Mouse (Mus musculus): ENCODE measurements around the gene Crtam.

The Crtam gene

DNA sequence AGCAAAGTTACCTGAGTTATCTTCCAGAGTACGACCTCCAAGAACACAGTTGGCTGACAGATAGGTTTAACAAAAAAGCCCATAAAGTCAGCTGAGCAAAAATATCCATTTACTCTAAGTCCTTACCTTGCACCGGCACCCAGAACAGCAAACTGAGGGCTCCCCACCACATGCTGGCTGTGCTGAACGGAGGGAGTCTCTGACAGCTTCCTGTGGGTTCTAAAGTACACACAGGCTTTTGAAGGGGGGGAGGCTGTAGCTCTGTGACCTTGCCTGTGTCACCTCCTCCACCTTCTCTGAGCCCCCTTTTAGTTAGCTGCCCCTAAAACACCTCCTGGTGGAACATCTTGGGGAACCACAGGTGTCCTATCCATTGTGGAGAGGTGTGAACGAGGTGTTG is at the start of gene Crtam:
TSS of gene Crtam (minus strand) at position 214 of the 400 bp plus-strand sequence.
- DNase-seq: no peak

DNA sequence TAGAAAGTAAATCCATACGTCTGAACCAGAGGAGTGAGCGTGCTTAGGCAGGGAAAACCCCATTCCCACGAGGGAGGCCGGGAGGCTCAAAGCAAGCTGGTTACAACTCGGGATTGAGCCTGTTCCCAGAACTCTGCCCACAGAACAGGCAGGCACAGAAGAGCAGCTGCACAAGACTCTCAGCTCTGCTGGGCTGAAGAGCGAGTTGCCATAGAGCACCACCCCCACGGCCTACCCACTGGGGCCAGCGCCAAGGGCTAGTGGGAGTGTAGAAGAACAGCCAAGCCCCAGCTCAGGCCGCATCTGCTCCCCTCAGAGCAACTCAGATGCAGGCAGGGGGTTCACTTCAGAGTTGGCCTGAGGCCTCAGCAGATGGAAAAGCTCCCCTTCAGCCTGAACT is 49.7 kb upstream of the Crtam start:
- DNase-seq: peak; percentile 81

DNA sequence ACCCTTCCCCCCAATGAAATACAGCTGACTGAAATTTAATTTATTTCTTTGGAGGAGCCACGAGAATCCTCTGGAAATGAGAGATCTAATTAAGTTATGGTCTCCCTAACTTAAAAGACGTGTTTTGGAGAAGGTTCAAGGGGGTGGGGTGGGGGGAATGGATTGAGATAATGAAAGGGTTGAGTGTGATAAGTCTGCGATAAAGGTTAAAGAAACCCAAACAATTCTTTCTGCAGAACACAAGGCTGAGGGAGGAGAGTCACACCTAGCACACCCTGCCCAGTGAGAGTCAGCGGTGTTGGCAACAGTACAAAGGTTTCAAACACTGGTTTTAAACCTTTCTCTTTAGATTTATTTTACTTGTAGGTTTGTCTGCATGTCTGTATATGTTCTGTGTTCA is 49.0 kb upstream of the Crtam start:
- DNase-seq: no peak

DNA sequence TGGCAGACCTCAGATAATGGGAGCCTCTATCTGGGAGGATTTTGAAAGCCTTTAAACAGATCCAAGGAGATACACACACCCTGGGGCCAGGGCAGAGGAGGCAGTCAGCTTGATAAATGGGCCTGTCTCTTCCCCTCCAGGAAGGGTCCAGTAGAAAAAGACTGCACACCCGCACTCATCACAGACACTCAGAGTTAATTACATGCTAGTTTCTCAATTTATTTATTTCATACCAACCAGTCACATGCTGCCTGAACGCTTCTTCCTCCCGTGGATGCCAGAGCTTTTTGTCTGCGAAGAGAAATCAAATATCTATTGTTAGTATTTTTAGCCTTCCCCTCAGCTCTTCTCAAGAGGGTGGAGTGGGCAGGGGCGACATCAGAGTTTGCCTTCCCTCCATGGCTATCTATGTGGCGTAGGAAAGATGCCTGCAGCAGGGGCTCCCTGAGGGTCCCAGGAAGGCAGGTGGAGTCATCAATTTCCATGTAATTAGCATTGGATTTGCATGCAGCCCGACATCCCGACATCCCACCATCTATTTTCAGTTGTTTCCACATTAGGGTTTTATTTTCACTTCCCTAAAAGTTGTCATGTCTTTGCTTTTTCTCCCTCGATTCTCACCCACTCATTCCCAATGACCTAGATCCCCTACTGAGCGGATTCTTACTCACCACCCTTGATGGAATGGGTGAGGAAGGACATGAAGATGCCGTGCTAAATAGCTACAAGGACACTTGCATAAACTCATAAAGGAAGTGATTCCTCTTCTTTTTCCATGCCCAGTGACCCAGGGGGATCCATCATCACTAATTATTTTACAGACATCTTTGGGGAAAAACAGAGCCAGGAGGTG is 46.9 kb upstream of the Crtam start:
- DNase-seq: no peak

DNA sequence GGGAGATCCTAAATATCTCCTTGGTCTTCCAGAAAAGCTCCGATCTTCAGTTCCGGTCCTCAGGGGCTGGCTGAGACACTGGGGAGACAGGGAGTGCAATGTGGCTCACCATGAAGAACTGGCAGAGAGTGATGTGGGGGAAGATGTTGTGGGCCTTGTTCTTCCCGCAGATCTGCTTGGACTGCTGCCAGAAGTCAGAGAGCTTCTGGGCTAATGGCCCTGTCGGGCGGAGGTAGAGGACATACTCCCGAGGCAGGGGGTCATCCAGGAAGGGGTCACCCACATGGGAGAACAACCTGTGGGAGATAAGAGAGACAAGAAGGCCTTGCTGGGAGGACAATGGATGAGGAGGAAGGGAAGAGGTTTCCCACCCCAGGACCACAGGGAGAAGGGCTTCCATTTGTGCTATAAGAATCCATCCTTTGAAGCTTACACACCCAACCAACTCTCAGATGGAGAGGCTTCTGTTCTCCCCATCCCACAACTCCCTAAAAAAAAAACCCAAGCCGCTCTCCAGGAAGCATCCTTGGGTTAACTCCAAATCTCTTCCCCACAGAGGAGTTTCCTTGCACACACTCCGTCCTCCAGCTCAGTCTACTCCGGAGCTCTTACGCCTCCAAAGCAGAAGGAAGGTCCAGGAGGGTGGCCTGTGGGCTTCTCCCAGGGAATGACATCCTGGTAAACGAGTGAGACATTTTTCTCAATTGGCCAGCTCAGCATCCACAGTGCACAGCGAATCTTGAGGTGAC is 46.1 kb upstream of the Crtam start:
- no peak for DNase-seq

DNA sequence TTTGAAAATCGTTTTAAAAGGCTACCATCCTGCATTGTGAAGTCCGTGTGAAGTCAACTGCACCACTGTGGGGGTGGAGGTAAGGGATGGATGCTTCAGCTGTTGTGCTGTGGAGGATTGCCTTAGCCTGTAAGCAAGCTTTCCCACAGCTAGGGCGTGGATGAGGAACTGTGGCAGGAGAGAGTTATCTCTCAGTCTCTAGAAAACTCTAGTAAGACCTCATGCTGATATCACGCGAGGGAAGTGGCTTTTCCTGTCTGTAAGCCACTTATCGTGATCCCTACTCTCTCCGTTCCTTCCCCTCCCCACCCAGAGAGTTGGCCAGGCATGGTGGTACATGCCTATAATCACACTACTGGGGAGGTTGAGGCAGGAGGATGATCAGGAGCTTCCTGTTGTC is 44.9 kb upstream of the Crtam start:
- DNase-seq: no peak

DNA sequence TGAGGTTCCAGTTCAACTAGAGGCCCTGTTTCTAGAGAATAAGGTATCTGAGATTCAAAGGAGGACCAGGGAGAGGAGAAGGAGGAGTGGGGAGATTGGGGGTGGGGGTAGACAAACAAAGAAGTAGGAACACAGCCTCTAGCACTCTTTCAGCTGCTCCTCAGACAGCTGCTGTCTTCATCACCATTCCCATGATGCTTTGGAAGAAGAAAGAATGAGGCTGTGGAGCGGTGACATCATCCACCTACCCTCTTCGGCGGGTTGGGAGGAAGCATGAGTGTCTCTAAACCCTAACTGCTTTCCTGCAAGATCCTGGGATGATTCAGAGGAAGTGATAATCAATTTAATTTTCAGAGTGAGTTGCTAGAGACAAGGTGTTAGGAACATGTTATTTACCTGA is 44.4 kb upstream of the Crtam start:
- DNase-seq: no peak

DNA sequence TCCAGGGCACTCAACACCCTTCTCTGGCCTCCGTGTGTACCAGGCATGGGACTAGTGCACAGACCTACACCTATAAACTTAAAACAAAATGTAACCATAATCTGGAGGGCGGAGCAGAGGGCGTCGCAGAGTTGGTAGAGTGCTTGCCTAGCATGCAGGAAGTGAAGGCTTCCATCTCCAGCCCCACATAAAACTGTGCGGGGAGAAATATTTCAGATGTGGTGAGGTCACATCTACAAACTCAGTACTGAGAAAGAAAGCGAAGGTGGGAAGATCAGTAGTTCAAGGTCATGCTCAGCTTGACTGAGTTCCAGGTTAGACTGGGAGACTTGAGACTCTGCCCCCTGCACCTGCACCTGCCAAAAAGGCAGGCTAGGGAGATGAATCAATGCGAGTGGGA is 43.8 kb upstream of the Crtam start:
- no peak for DNase-seq

DNA sequence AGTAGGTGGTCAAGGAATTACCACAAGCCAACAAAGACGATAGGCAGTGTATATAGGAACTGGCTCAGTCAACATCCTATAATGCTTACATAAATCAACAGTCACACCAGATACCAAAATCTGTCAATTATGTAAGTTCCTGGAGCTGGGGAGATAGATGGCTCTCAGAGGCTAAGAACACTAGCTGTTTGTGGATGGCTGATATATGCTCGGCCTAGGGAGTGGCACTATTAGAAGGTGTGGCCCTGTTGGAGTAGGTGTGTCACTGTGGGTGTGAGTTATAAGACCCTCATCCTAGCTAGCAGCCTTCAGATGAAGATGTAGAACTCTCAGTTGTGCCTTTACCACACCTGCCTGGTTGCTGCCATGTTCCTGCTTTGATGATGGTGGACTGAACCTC is 43.2 kb upstream of the Crtam start:
- no peak for DNase-seq

DNA sequence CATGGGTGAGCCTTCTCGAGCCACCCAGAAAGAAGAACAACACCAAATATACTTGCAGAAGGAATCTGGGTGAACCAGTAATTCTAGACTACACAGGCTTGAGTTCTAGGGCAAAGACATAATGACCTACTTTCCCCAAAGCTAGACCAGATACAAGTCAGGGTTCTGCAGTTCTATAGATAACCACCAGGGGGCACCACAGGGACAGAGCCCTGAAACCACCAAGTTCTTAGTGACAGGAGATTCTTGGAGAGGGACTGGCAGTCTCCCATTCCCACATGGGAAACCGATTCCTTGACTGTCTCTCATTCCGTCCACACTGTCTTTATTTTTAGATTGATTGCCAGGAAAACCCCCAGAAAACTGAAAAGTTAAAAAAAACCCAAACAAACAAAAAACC is 40.2 kb upstream of the Crtam start:
- peak; percentile 96 for DNase-seq

DNA sequence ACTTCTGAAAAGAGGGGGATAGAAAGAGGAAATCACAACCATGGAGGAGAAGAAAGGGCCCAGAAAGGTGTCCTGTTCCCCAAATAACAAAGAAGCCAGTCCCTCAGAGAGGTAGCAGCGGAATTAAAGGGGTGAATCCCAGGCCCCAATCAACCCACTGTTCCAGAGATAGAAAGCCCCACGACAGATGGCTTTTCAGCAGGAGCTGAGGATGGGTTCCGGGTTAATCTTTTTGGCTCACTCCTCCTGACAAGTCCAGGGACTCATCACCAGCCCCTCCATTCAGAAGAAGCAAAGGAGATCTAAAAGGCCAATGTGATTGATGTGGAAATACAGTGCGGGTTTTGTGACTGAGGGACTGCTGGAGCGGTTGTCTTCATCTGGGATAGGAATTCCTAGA is 39.2 kb upstream of the Crtam start:
- peak; percentile 60 for DNase-seq

DNA sequence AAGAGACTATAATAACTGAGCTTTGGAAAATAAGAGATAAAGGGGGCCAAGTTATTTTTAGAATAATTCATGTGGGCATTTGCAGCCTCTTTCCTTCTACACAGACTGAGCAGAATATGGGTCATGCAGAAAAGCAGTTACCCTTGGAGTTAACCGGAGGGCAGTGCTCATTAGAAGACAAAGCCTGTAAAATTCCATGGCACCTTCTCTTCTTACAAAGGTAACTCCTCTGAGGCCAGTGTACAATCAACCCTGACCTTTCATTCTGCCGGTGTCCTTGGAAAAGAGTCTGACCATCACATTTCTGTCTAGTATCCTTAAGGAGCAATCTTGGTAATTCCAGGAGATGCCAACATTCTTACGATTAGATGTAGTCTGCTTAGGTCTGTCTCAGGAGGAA is 37.0 kb upstream of the Crtam start:
- DNase-seq: no peak

DNA sequence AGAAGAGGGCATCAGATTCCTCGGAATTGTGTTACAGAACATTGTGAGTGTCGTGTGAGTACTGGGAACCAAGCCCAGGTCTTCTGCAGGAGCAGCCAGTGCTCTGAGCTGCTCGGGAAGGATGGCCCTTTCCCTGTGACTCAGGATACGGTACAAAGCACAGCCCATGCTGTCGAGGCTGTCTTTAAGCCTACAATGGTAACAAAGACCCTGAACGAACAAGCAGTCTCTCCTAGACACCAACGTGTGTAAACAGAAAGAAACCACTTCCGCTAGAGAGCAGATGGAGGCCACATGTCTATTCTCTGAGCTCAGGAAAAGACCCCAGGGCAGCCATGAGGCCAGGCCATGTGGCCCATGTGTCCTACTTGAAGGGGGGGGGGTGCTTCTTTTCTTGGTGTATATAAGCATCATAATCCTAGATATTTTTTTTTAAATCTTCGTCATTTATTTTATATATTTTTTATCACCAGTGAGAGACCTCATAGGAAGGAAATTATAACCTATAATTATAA is 33.8 kb upstream of the Crtam start:
- no peak for DNase-seq

DNA sequence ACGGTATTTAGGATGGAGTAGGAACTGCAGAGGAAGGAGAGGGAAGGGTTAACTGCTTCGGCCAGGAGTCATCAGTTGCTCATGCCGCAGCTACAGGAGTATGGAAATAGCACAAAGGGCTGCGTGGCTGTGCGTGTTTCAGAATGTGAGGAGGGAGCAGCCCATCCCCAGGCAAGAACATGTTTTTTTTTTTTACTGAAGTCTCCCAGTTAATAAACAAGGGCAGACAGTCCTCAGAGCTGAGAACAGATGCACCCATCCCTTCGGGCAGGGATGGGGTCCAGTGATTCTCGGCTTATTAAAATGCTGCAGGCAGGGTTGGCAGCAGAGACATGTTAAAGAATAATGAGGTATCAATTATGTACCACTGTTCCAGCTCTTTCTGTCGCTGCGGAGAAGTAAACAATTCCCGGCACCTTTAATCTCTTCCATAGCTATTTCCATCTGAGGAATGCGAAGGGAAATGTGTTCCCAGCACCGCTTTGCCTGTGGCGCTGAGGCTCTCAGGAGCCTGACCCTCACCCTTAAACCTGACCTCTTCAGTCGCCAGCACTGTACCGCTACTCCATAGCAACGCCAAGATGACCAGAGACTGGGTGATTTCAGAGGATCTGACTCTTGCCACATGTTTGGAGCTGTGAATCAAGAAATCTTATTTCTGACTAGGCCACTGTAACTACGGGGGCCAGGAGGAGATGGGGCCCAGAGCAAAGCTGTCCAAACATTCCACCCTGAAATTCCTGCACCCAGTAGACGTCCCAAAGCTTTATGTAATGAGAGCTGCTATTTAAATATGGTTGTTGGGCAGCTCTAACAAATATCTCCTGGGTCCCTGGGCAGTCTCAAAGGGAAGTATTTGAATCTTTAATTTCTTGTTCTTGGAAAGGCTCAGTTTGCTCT is 27.4 kb upstream of the Crtam start:
- no peak for DNase-seq

DNA sequence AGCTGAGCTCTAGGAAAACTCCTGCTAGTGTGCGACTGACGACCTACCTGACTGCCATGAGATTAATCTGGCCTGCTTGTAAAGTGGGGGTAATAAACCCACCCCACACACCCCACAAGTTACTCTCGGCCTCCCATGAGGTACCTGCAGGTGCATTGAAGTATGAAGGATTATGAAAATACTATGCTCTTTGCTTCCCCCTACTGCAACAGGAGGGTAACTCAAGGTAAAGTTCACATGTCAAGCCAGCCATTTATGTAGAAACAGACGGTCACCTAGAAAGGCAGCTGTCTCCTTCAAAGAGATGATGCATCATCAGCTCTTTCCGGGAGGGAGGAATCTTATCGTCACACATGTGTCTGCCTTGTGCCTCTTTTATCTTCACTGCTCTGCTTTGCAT is 25.4 kb upstream of the Crtam start:
- DNase-seq: no peak

DNA sequence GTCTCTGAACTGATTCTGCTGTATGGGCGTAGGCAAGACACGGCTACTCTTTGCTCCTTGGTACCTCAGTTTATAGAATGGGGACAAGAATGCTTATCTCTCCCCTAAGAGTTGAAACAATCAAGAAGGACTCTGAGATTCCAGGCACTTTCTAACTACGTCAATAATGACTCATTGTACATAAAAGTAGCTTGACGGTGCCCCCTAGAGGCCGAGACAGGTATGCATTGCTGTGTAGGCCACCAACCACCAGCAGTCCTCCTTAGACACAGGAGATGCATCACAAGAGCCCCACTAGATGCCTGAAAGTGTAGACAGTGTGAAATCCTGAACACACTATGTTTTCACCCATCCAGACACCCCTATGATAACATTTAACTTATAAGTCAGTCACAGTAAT is 24.0 kb upstream of the Crtam start:
- peak; percentile 62 for DNase-seq

DNA sequence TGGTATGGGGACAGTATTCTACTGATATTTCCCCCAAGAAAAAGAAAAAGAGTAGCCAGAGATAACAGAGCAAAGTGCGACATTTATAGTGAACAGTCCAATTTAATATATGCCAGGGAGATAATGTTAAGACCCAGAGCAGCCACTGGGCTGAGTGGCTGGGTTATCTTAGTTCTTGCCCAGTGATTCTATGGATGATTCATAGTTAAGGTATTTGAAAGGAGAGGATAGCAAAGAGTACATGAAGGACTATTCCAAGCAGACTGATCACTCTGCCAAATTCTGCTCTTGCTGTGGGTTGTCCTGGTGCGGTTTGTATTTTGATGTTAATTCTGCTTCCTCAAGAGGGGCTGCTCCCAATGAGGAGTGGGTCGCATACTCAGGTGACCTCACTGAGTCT is 17.3 kb upstream of the Crtam start:
- no peak for DNase-seq

DNA sequence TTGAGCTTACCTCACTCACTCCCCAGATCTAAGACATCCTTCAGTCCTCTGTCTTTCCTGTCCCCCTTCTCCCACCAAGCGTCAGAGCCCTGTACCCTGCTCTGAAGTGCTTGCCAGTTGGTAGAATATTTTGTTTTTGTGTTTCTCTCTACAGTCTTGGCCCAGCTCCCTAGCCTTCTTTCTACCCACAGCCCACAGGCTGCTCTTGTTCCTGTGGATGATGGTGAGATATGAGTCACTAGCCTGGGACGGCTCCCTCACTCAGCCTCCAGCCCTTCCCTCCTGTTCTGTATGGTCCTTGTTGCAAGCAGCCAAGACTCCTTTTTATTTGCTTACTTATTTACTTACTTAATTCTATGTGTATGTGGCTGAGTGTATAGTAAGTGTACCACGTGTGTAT is 16.1 kb upstream of the Crtam start:
- no peak for DNase-seq

DNA sequence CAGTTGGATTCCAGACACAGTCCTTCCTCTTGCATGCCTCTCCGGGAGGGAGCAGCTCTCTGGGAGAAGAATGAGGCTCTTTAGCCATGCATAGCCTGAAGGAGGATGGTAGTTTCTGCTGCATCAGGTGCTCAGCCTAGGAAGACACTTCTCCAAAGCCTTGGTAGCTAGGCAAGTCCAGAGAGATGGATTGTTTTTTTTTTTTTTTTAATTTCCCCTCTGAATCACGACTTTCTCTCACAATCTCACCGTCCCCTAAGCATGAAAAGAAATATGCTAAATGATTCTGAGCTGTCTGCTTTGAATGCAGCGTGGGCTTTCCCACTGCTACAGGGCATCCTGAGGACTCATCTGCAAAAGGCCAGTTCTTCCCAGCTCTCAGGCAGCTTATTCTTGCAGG is 10.1 kb upstream of the Crtam start:
- DNase-seq: no peak

DNA sequence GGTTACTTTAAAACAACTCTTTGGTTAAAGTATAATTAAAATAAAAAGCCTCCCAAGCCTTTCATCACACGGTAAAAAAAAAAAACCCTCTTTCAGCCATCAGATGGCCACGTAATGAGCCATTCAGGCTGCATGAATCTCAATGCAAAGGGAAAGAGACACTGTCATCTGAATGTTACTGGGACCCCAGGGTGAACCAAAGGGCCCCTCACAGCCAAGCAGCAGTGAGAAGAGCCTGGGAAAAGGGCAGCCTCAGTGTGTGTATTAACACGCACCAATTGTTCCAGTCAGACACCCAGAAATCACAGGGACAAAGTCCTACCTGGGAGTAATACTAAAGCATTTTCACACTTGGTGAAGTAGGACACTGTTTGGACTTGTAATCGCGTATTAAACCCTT is 8.0 kb upstream of the Crtam start:
- DNase-seq: no peak

DNA sequence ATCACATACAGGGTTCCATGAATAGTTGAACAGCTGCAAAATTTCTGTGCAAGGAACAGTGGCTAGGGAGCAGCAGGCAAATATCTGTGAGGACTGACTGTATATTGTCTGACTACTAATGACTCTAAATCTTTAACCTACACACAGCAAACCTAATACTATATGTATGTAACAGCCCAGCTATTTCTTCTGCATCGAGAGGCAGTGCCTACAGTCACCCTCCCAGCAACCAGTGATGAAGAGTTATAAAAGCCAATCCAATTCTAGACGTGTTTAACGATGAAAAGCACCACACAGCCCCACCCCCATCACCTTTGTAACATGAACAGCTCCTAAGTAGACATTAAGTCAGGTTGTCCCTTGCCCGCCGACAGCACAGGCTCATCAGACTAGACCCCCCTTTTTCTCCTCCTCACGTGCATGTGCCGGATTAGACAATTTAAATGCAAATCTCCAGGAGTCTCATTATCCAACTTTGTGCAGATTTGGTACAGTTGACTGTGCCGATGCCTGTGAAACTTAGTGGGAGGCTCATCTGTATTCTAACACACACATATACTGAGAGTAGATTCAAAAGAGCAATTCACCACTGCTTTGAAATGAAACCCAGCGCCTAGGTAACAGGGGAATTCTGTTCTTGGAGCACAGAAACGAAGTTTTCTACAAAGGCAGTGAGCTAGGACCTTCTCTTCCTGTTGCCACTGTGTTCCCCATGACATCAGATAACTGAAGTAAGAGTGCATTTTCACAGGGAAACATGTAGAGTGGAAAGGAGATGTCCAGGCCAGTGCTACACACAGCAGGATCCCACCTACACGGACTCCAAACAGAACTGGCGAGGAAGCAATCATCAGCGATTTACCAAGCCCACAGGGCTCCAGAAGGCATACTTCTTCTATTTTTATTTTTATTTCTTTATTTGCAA is 7.3 kb upstream of the Crtam start:
- DNase-seq: no peak

DNA sequence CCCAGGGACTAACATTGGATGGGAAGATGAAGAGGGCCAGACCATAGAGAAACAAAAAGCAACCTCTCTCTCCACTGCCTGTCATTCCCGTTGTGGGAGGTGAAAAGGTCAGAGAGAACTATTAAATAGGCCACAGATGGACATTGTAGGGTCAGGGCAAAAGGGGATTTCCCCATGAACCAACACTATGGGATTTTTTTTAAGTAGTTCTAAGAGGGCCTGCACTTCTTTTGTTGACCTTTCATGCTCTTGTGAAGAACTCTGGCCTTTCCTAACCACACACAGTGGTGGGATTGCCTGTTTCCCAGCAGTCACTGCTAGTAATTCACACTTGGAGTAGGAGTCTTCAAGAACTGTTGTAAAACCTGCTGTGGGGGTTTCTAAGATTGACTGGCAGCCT is 3.4 kb upstream of the Crtam start:
- DNase-seq: no peak

All from cerebellum, adult 8-10 months (tissue).